Mouse (Mus musculus) G1E (cell line): ENCODE results near the gene Zp3.

Experiments
- CTCF ChIP-seq: IDR thresholded peaks from 2 replicates; pipeline ENCODE4 v1.5.1; 2012; ENCODE audit warnings: low read depth, low read length, inconsistent platforms, mixed read lengths
- POLR2AphosphoS5 ChIP-seq: IDR thresholded peaks from 2 replicates; pipeline ENCODE4 v1.6.1; 2012; ENCODE audit warnings: low read depth, low read length, inconsistent platforms; ENCODE audit not compliant: insufficient replicate concordance

- TF ChIP-seq POLR2AphosphoS5 = no peak
- TF ChIP-seq CTCF = no peak
Measured at GRCm38 (mm10) chr5:135979904-135980303, at the start of gene Zp3.
